ENCODE assay signal across 8 mouse cellular contexts in genomic region chr12:117385072-117385666, GRCm38 (mm10).
DNase-seq lines count a peak whose midpoint lies in the region; ATAC-seq lines count a peak whose summit lies in the region.

No protein-coding gene starts in this region.

- DNase-seq in ES-CJ7 (ENCODE audit: low read depth, low spot score): peak; percentile 77
- peak; percentile 59 for DNase-seq in c-Kit-positive CD71-positive TER-119-negative erythroid progenitor cells, embryonic 14.5 days (ENCODE audit: low read depth)
- DNase-seq in forebrain, embryonic 14.5 days (ENCODE audit: low spot score): peak; percentile 92
- DNase-seq in hindbrain, embryonic 10.5 days (ENCODE audit: low spot score): peak; percentile 88
- peak; percentile 78 for DNase-seq in layer of hippocampus, adult 9-10 months (ENCODE audit: low spot score)
- DNase-seq in ovary, postnatal 36 days (ENCODE audit: low spot score): peak; percentile 66
- peak; percentile 56 to 87 for DNase-seq in thymus, postnatal 10 days (ENCODE audit: low spot score in 2 of 2)

- H3K27ac ChIP-seq in forebrain, embryonic 14.5 days (ENCODE audit: low read depth, low read length): no peak overlapping the region
- no peak overlapping the region for H3K27ac ChIP-seq in hindbrain, embryonic 10.5 days
- no peak overlapping the region for H3K27ac ChIP-seq in lung, embryonic 16.5 days (ENCODE audit: low read length)

- ATAC-seq in forebrain, embryonic 14.5 days: peak; percentile 85
- peak; percentile 68; the same call in 1 of the 2 replicates for ATAC-seq in lung, embryonic 16.5 days (ENCODE audit: low read depth)

- no peak overlapping the region for H3K9ac ChIP-seq in forebrain, embryonic 14.5 days (ENCODE audit: low read length)
- H3K9ac ChIP-seq in lung, embryonic 16.5 days (ENCODE audit: low read length): no peak overlapping the region

- 10% methylated on average over 6 of the region's 6 CpGs for WGBS in forebrain, embryonic 14.5 days
- 16% methylated on average over 6 of the region's 6 CpGs for WGBS in hindbrain, embryonic 10.5 days
- WGBS in lung, embryonic 16.5 days: 12% methylated on average over 6 of the region's 6 CpGs

- H3K4me1 ChIP-seq in forebrain, embryonic 14.5 days (ENCODE audit: control insufficient read depth, insufficient read depth, low read length): 0 out of 2 replicates have a peak, but pooled peaks cover 4% of the 10 kb centered on the region
- H3K4me1 ChIP-seq in hindbrain, embryonic 10.5 days (replicated peaks): no peaks in the 10 kb centered on the region
- peaks cover 11% of the 10 kb centered on the region for H3K4me1 ChIP-seq in lung, embryonic 16.5 days (replicated peaks; ENCODE audit: control insufficient read depth, insufficient read depth, low read length)

- no peaks in the 10 kb centered on the region; the same call in 1 of the 2 replicates for H3K27me3 ChIP-seq in forebrain, embryonic 14.5 days (replicated peaks; ENCODE audit: control insufficient read depth, insufficient read depth, low read length)
- H3K27me3 ChIP-seq in hindbrain, embryonic 10.5 days (ENCODE audit: insufficient read depth, poor library complexity, severe bottlenecking): no peaks in the 10 kb centered on the region
- H3K27me3 ChIP-seq in lung, embryonic 16.5 days (ENCODE audit: control insufficient read depth, insufficient read depth, low read depth, low read length): no peaks in the 10 kb centered on the region

- H3K36me3 ChIP-seq in forebrain, embryonic 14.5 days (ENCODE audit: control insufficient read depth, insufficient read depth, low read length): no peaks in the 10 kb centered on the region
- H3K36me3 ChIP-seq in hindbrain, embryonic 10.5 days: no peaks in the 10 kb centered on the region
- no peaks in the 10 kb centered on the region for H3K36me3 ChIP-seq in lung, embryonic 16.5 days (ENCODE audit: control insufficient read depth, insufficient read depth, low read length)

- H3K4me2 ChIP-seq in forebrain, embryonic 14.5 days (ENCODE audit: low read length): no peak overlapping the region
- H3K4me2 ChIP-seq in lung, embryonic 16.5 days (ENCODE audit: low read depth, low read length): peak overlapping the region; percentile 25; the same call in 1 of the 2 replicates

- H3K9me3 ChIP-seq in forebrain, embryonic 14.5 days (replicated peaks; ENCODE audit: control insufficient read depth, low read length): no peaks in the 10 kb centered on the region
- no peaks in the 10 kb centered on the region for H3K9me3 ChIP-seq in hindbrain, embryonic 10.5 days
- H3K9me3 ChIP-seq in lung, embryonic 16.5 days (ENCODE audit: control insufficient read depth, low read length): no peaks in the 10 kb centered on the region

- no peak overlapping the region for H3K4me3 ChIP-seq in forebrain, embryonic 14.5 days (ENCODE audit: low read depth, low read length)
- H3K4me3 ChIP-seq in hindbrain, embryonic 10.5 days: no peak overlapping the region
- no peak overlapping the region for H3K4me3 ChIP-seq in lung, embryonic 16.5 days (ENCODE audit: low read length)
